Mouse (Mus musculus) C2C12 (cell line): ENCODE measurements around the gene Caln1.

Experiments used
- CTCF ChIP-seq: IDR thresholded peaks from one replicate; pipeline ENCODE4 v1.5.1; 2011; ENCODE audit not compliant: control insufficient read depth, insufficient read depth, insufficient read length
- FOSL1 ChIP-seq: IDR thresholded peaks from one replicate; pipeline ENCODE4 v1.8.0; 2011; ENCODE audit warnings: mild to moderate bottlenecking, low read length; ENCODE audit not compliant: poor library complexity, insufficient read depth, severe bottlenecking
- MYOD1 ChIP-seq: IDR thresholded peaks from one replicate; pipeline ENCODE4 v1.6.1; 2011; ENCODE audit warnings: low read depth; ENCODE audit not compliant: control insufficient read depth, insufficient read length
- USF1 ChIP-seq: IDR thresholded peaks from one replicate; pipeline ENCODE4 v1.6.1; 2011; ENCODE audit warnings: low read depth, mild to moderate bottlenecking, control low read depth, moderate library complexity

DNA sequence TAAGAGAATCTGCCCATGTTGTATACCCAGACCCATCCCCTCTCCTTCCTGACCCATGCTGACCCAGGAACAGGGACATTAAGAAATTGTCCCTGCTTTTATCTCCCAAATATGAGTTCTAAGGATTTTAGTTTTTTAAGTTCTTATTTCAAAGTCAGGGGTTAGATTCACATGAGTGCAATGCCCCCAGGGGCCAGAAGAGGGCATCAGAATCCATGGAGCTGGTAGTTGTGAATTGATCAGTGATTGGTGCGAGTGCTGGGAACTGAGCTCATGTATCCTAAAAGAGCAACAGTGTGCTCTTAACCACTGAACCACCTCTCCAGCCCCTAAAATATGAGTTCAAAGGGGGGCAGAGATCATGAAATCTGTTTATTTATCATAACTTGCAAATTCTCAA, 500.6 kb downstream of the Caln1 start:
- TF ChIP-seq CTCF (no peak), USF1 (no peak), MYOD1 (no peak), FOSL1 (no peak)
